Mouse (Mus musculus): ENCODE data around the gene Krt8. TPM values are rescaled to one million over a fixed set of nuclear protein-coding genes. Genes with fewer than 3 reads are reported as not detected.
A peak's percentile ranks its signal among the peaks of the same experiment; 100 is the strongest.

The Krt8 gene
- total RNA-seq, 2 experiments from 2014 or later: not detected

GRCm38 (mm10) chr15:101977043-101977726 is 27.1 kb downstream of the Krt8 start:
- ATAC-seq (replicated peaks; ENCODE audit: low FRiP score, poor library complexity, severe bottlenecking): peak; percentile 69

- no peak for ATAC-seq (replicated peaks; ENCODE audit: low FRiP score, poor library complexity, severe bottlenecking)
These were observed 27.6 kb downstream of the Krt8 start for GRCm38 (mm10) chr15:101976641-101977040.

GRCm38 (mm10) chr15:101976023-101976422 is 28.3 kb downstream of the Krt8 start:
- ATAC-seq (replicated peaks; ENCODE audit: low FRiP score, poor library complexity, severe bottlenecking): peak; percentile 60

GRCm38 (mm10) chr15:101974083-101974845 is 30.0 kb downstream of the Krt8 start:
- no peak for ATAC-seq (replicated peaks; ENCODE audit: low FRiP score, poor library complexity, severe bottlenecking)

- peak; percentile 63 for ATAC-seq (replicated peaks; ENCODE audit: low FRiP score, poor library complexity, severe bottlenecking)
These were observed 30.7 kb downstream of the Krt8 start for GRCm38 (mm10) chr15:101973414-101974077.

- ATAC-seq (replicated peaks; ENCODE audit: low FRiP score, poor library complexity, severe bottlenecking): no peak
These were observed 33.7 kb downstream of the Krt8 start for GRCm38 (mm10) chr15:101970536-101970935.

- no peak for ATAC-seq (replicated peaks; ENCODE audit: low FRiP score, poor library complexity, severe bottlenecking)
These were observed 37.5 kb downstream of the Krt8 start for GRCm38 (mm10) chr15:101966808-101967207.

GRCm38 (mm10) chr15:101958891-101959290 is 45.4 kb downstream of the Krt8 start:
- ATAC-seq (replicated peaks; ENCODE audit: low FRiP score, poor library complexity, severe bottlenecking): no peak

GRCm38 (mm10) chr15:101954187-101954586 is 50.1 kb downstream of the Krt8 start, which contains the start of gene Krt78:
TSS of gene Krt78 (minus strand) at chr15:101954287.
- no peak for ATAC-seq (replicated peaks; ENCODE audit: low FRiP score, poor library complexity, severe bottlenecking)

- ATAC-seq (replicated peaks; ENCODE audit: low FRiP score, poor library complexity, severe bottlenecking): no peak
These were observed 51.4 kb downstream of the Krt8 start for GRCm38 (mm10) chr15:101952733-101953474.

Other genes with a start within 250 kb of the Krt8 start
- gene Krt72, start 218.0 kb downstream of the Krt8 start, total RNA-seq (2015; ENCODE audit: low replicate concordance): not detected in 2 replicates
- gene Krt72, start 218.0 kb downstream of the Krt8 start, total RNA-seq (2017; ENCODE audit: low replicate concordance): not detected in 2 replicates
- gene Krt73, start 202.1 kb downstream of the Krt8 start, total RNA-seq (2015; ENCODE audit: low replicate concordance): not detected in 2 replicates
- gene Krt73, start 202.1 kb downstream of the Krt8 start, total RNA-seq (2017; ENCODE audit: low replicate concordance): not detected in 2 replicates
- gene Krt2, start 186.3 kb downstream of the Krt8 start, total RNA-seq (2015; ENCODE audit: low replicate concordance): not detected in 2 replicates
- gene Krt2, start 186.3 kb downstream of the Krt8 start, total RNA-seq (2017; ENCODE audit: low replicate concordance): not detected in 2 replicates
- not detected in 2 replicates for gene Krt1, start 153.7 kb downstream of the Krt8 start, total RNA-seq (2015; ENCODE audit: low replicate concordance)
- not detected in 2 replicates for gene Krt1, start 153.7 kb downstream of the Krt8 start, total RNA-seq (2017; ENCODE audit: low replicate concordance)
- not detected in 2 replicates for gene Krt77, start 134.8 kb downstream of the Krt8 start, total RNA-seq (2015; ENCODE audit: low replicate concordance)
- gene Krt77, start 134.8 kb downstream of the Krt8 start, total RNA-seq (2017; ENCODE audit: low replicate concordance): not detected in 2 replicates
- not detected in 2 replicates for gene Krt76, start 111.6 kb downstream of the Krt8 start, total RNA-seq (2015; ENCODE audit: low replicate concordance)
- gene Krt76, start 111.6 kb downstream of the Krt8 start, total RNA-seq (2017; ENCODE audit: low replicate concordance): not detected in 2 replicates
- not detected in 2 replicates for gene Krt4, start 79.7 kb downstream of the Krt8 start, total RNA-seq (2015; ENCODE audit: low replicate concordance)
- gene Krt4, start 79.7 kb downstream of the Krt8 start, total RNA-seq (2017; ENCODE audit: low replicate concordance): not detected in 2 replicates
- gene Krt79, start 64.2 kb downstream of the Krt8 start, total RNA-seq (2015; ENCODE audit: low replicate concordance): not detected in 2 replicates
- not detected in 2 replicates for gene Krt79, start 64.2 kb downstream of the Krt8 start, total RNA-seq (2017; ENCODE audit: low replicate concordance)
- gene Krt78, start 50.2 kb downstream of the Krt8 start, total RNA-seq (2015; ENCODE audit: low replicate concordance): not detected in 2 replicates
- not detected in 2 replicates for gene Krt78, start 50.2 kb downstream of the Krt8 start, total RNA-seq (2017; ENCODE audit: low replicate concordance)
- gene Krt18, start 23.7 kb upstream of the Krt8 start, total RNA-seq (2015; ENCODE audit: low replicate concordance): 2.3 TPM in 1 of 2 replicates, not detected in the other
- gene Krt18, start 23.7 kb upstream of the Krt8 start, total RNA-seq (2017; ENCODE audit: low replicate concordance): 2.8 TPM in 1 of 2 replicates, not detected in the other
- gene Eif4b, start 69.3 kb upstream of the Krt8 start, total RNA-seq (2015; ENCODE audit: low replicate concordance): 35.4 and 35.9 TPM in 2 replicates
- gene Eif4b, start 69.3 kb upstream of the Krt8 start, total RNA-seq (2017; ENCODE audit: low replicate concordance): 58.0 and 81.1 TPM in 2 replicates
- not detected in 2 replicates for gene Tns2, start 95.9 kb upstream of the Krt8 start, total RNA-seq (2015; ENCODE audit: low replicate concordance)
- not detected in 2 replicates for gene Tns2, start 95.9 kb upstream of the Krt8 start, total RNA-seq (2017; ENCODE audit: low replicate concordance)
- 3.8 TPM in 1 of 2 replicates, not detected in the other for gene Spryd3, start 131.8 kb upstream of the Krt8 start, total RNA-seq (2015; ENCODE audit: low replicate concordance)
- gene Spryd3, start 131.8 kb upstream of the Krt8 start, total RNA-seq (2017; ENCODE audit: low replicate concordance): 2.1 and 4.7 TPM in 2 replicates
- 1.5 TPM in 1 of 2 replicates, not detected in the other for gene Igfbp6, start 139.9 kb upstream of the Krt8 start, total RNA-seq (2015; ENCODE audit: low replicate concordance)
- gene Igfbp6, start 139.9 kb upstream of the Krt8 start, total RNA-seq (2017; ENCODE audit: low replicate concordance): not detected in 2 replicates
- gene Soat2, start 146.0 kb upstream of the Krt8 start, total RNA-seq (2015; ENCODE audit: low replicate concordance): 1.0 TPM in 1 of 2 replicates, not detected in the other
- gene Soat2, start 146.0 kb upstream of the Krt8 start, total RNA-seq (2017; ENCODE audit: low replicate concordance): 1.5 and 1.8 TPM in 2 replicates
- 14.2 and 19.0 TPM in 2 replicates for gene Zfp740, start 198.8 kb upstream of the Krt8 start, total RNA-seq (2015; ENCODE audit: low replicate concordance)
- 15.7 and 21.5 TPM in 2 replicates for gene Zfp740, start 198.8 kb upstream of the Krt8 start, total RNA-seq (2017; ENCODE audit: low replicate concordance)
- gene Csad, start 200.2 kb upstream of the Krt8 start, total RNA-seq (2015; ENCODE audit: low replicate concordance): 2.9 TPM in 1 of 2 replicates, not detected in the other
- 9.3 and 12.5 TPM in 2 replicates for gene Csad, start 200.2 kb upstream of the Krt8 start, total RNA-seq (2017; ENCODE audit: low replicate concordance)
- gene Itgb7, start 227.5 kb upstream of the Krt8 start, total RNA-seq (2015; ENCODE audit: low replicate concordance): 36.8 and 55.3 TPM in 2 replicates
- 31.0 and 35.5 TPM in 2 replicates for gene Itgb7, start 227.5 kb upstream of the Krt8 start, total RNA-seq (2017; ENCODE audit: low replicate concordance)